Mouse (Mus musculus) frontal cortex, adult 2 months (tissue): ENCODE data around the gene Plekhj1. TPM values are rescaled to one million over a fixed set of nuclear protein-coding genes. Genes with fewer than 3 reads are reported as not detected.

ENCODE experiments used
- DNase-seq, 2 experiments: peaks; one replicate each; pipeline ENCODE4 v3.0.0; 2022; ENCODE audit warnings: low spot score in 1 of 2; ENCODE audit errors: extremely low spot score in 1 of 2
- polyA plus RNA-seq: library from polyadenylated mRNA; depleted of rRNA; stranded (reverse); fragments of >200 nt; gene quantifications from 2 replicates; pipeline ENCODE4 v1.2.3, GENCODE M21; 2012; rRNA removed

Gene Plekhj1
- polyA plus RNA-seq, 1 experiment: 65.6 TPM

DNA sequence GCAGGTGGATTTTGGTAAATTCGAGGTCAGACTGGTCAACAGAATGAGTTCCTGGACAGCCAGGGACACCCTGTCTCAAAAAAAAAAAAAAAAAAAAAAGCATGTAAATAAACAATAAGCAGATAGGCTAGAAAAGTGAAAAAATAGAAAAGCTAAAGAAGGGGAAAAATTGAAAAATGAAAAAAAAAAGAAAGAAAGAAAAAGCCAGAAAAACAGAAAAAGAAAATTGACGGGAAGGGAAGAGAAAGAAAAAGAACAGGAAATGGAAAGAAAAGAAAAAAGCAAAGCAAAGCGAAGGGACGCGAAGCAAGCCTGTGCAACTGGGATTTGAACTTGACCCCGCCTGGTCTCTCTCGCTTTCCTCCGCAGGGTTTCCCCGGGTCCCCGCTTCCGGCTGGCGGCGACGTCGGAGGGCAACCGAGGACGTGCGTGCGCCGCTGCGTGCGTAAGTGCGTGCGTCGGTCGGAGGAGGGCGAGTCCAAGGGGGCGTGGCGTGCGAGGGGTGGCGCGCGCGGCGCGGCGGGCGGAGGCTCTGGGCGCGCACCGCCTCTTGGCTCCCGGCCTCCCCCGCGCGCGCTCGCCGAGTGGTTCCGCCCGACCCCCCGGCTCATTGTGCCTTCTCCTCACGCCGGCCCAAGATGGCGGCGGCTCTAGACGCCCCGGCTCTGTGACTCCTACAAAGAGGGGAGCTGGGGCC lies 43.7 kb downstream of the Plekhj1 start, which contains the start of gene Dot1l:
Gene Dot1l (plus strand): TSS at position 613 of the 697 bp plus-strand sequence.
- peak; percentile 93 to 98 for DNase-seq

DNA sequence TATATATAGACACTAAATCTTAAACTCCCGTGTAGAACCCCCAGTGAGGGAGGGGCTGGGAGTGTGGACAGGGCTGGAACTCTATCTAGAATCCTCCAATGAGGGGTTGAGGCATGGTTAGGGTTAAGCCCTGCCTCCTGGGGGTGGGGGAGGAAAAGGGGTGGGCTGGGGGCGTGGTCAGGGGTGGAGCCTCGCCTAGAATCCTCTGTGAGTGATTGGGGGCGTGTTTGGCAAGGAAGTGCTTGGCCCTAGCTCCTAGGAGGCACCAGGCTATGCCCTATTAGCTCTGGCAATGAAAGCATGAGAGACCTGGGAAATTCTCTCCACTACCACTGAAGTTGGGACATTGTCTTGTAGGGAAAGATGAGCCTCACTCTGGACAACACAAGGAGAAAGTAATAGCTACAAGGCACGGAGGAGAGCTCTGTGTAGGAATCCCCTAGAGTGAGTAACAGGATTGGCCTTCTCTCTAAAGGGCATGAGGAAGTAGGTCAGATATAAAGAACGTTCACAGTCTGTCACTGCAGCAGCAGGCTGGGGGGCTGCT lies 46.3 kb downstream of the Plekhj1 start:
- peak in 1 of 2 experiments; percentile 32 for DNase-seq

DNA sequence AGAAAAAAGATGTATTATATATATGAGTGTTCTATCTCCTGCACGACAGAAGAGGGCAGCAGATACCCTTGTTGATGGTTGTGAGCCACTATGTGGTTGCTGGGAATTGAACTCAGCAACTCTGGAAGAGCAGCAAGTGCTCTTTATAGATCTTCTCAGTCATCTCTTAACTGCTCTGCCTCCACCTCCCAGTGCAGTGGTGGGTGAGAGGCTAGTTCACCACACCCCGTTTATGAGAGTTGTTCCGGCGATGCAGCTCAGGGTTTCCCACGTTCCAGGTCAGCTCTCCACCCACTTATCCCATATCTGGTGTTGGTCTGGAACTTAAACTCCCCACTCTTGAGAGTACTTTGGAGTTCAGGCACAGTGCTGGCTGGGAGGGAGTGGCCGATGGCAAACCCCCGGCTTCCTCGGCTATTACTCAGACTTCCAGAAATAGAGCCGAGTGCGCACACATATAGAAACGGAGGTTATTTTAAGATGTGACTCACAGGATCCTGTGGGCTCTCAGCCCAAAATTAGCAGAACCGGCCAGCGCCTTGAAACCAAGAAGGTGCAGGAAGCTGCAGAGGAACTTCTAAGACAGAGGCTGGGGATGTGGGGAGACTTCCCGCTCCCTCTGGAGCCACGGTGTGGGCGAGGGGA lies 47.1 kb downstream of the Plekhj1 start:
- peak; percentile 77 to 83 for DNase-seq

DNA sequence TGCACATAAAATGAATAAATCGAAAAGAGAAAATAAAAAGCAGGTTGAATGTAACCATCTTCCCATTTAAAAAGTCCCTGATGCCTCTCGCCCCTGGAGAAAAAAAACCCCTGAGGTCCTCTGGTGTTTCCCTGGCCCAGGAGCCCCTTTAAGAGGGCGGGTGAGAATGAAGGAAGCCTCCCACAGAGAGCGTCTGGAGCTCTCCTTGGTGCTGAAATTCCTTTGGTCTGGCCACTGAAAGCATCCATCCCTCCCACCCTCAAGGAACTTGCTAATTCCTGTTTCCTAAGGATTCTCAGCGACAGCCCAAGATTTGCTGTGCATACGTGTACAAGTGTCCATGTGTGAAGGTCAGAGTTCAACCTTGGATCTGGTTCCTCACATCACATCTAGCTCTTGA lies 49.8 kb downstream of the Plekhj1 start:
- DNase-seq: no peak

DNA sequence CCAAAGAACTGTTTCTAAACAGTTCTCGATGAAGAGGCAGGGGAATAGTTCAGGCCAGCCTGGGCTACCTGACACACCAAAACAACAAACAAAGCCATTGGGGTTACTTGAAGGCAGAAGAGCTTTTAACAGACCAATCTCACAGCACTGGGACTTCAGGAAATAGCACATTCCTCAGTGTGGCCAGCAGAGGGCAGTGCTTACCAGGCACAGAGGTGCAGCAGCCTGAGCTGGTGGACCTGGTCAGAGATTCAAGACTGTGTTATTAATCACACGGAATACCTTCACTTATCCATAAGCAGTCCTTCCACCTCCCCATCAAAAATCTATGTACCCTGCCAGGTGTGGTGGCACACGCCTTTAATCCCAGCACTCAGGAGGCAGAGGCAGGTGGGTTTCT lies 51.0 kb downstream of the Plekhj1 start:
- DNase-seq: peak in 1 of 2 experiments; percentile 85

Other genes with a start within 250 kb of the Plekhj1 start
- gene Rexo1, start 237.1 kb downstream of the Plekhj1 start, polyA plus RNA-seq: 45.5 and 49.0 TPM in 2 replicates
- 37.9 and 41.5 TPM in 2 replicates for gene Klf16, start 221.3 kb downstream of the Plekhj1 start, polyA plus RNA-seq
- 253 and 271 TPM in 2 replicates for gene Abhd17a, start 208.3 kb downstream of the Plekhj1 start, polyA plus RNA-seq
- gene Scamp4, start 195.8 kb downstream of the Plekhj1 start, polyA plus RNA-seq: 61.0 and 66.1 TPM in 2 replicates
- 5.6 and 8.1 TPM in 2 replicates for gene Adat3, start 195.7 kb downstream of the Plekhj1 start, polyA plus RNA-seq
- gene Gm49322, start 192.6 kb downstream of the Plekhj1 start, polyA plus RNA-seq: 2.8 and 3.1 TPM in 2 replicates
- gene Csnk1g2, start 175.8 kb downstream of the Plekhj1 start, polyA plus RNA-seq: 252 and 270 TPM in 2 replicates
- gene Btbd2, start 141.6 kb downstream of the Plekhj1 start, polyA plus RNA-seq: 108 and 109 TPM in 2 replicates
- 43.8 and 51.6 TPM in 2 replicates for gene Mknk2, start 120.5 kb downstream of the Plekhj1 start, polyA plus RNA-seq
- 9.1 and 10.6 TPM in 2 replicates for gene Mob3a, start 96.6 kb downstream of the Plekhj1 start, polyA plus RNA-seq
- 99.6 and 108 TPM in 2 replicates for gene Izumo4, start 96.4 kb downstream of the Plekhj1 start, polyA plus RNA-seq
- gene Ap3d1, start 56.4 kb downstream of the Plekhj1 start, polyA plus RNA-seq: 161 and 170 TPM in 2 replicates
- gene Dot1l, start 43.4 kb downstream of the Plekhj1 start, polyA plus RNA-seq: 74.8 and 79.5 TPM in 2 replicates
- 42.2 and 50.7 TPM in 2 replicates for gene Sf3a2, start 428 bp downstream of the Plekhj1 start, polyA plus RNA-seq
- 2.6 and 3.8 TPM in 2 replicates for gene Amh, start 6.6 kb upstream of the Plekhj1 start, polyA plus RNA-seq
- gene Jsrp1, start 14.9 kb upstream of the Plekhj1 start, polyA plus RNA-seq: 5.7 and 6.2 TPM in 2 replicates
- gene Oaz1, start 28.0 kb upstream of the Plekhj1 start, polyA plus RNA-seq: 706 and 773 TPM in 2 replicates
- gene Lingo3, start 45.4 kb upstream of the Plekhj1 start, polyA plus RNA-seq: 16.0 and 20.3 TPM in 2 replicates
- gene Lsm7, start 56.6 kb upstream of the Plekhj1 start, polyA plus RNA-seq: 230 and 259 TPM in 2 replicates
- 72.2 and 75.1 TPM in 2 replicates for gene Sppl2b, start 56.6 kb upstream of the Plekhj1 start, polyA plus RNA-seq
- gene Tmprss9, start 73.2 kb upstream of the Plekhj1 start, polyA plus RNA-seq: 0.16 and 0.17 TPM in 2 replicates
- gene Timm13, start 102.3 kb upstream of the Plekhj1 start, polyA plus RNA-seq: 192 and 231 TPM in 2 replicates
- gene Lmnb2, start 119.6 kb upstream of the Plekhj1 start, polyA plus RNA-seq: 24.3 and 25.9 TPM in 2 replicates
- 20.7 and 26.0 TPM in 2 replicates for gene Gadd45b, start 131.4 kb upstream of the Plekhj1 start, polyA plus RNA-seq
- 80.8 and 101 TPM in 2 replicates for gene Gng7, start 216.3 kb upstream of the Plekhj1 start, polyA plus RNA-seq
- 79.6 and 82.1 TPM in 2 replicates for gene Diras1, start 227.0 kb upstream of the Plekhj1 start, polyA plus RNA-seq
- 67.1 and 70.1 TPM in 2 replicates for gene Slc39a3, start 238.8 kb upstream of the Plekhj1 start, polyA plus RNA-seq